Mouse (Mus musculus): ENCODE measurements around the gene Lrrc27.

The Lrrc27 gene

GRCm38 (mm10) chr7:139214596-139215340, 2.0 kb downstream of the Lrrc27 start:
- DNase-seq (ENCODE audit: low read depth, low spot score), result no peak

- no peak for DNase-seq (ENCODE audit: low read depth, low spot score)
Observed at GRCm38 (mm10) chr7:139215516-139215915, 2.7 kb downstream of the Lrrc27 start.

GRCm38 (mm10) chr7:139215946-139216345, 3.2 kb downstream of the Lrrc27 start:
- no peak for DNase-seq (ENCODE audit: low read depth, low spot score)

- no peak for DNase-seq (ENCODE audit: low read depth, low spot score)
Observed at GRCm38 (mm10) chr7:139216464-139216863, 3.7 kb downstream of the Lrrc27 start.

GRCm38 (mm10) chr7:139217046-139217445, 4.3 kb downstream of the Lrrc27 start:
- no peak for DNase-seq (ENCODE audit: low read depth, low spot score)

GRCm38 (mm10) chr7:139218641-139219415, 6.0 kb downstream of the Lrrc27 start:
- no peak for DNase-seq (ENCODE audit: low read depth, low spot score)

GRCm38 (mm10) chr7:139219486-139219885, 6.7 kb downstream of the Lrrc27 start:
- no peak for DNase-seq (ENCODE audit: low read depth, low spot score)

GRCm38 (mm10) chr7:139220303-139220702, 7.5 kb downstream of the Lrrc27 start:
- peak; percentile 61 for DNase-seq (ENCODE audit: low read depth, low spot score)

GRCm38 (mm10) chr7:139221072-139221471, 8.3 kb downstream of the Lrrc27 start:
- DNase-seq (ENCODE audit: low read depth, low spot score), result no peak

- no peak for DNase-seq (ENCODE audit: low read depth, low spot score)
Observed at GRCm38 (mm10) chr7:139221856-139222255, 9.1 kb downstream of the Lrrc27 start.

GRCm38 (mm10) chr7:139222341-139222740, 9.6 kb downstream of the Lrrc27 start:
- no peak for DNase-seq (ENCODE audit: low read depth, low spot score)

- no peak for DNase-seq (ENCODE audit: low read depth, low spot score)
Observed at GRCm38 (mm10) chr7:139224070-139224469, 11.3 kb downstream of the Lrrc27 start.

- no peak for DNase-seq (ENCODE audit: low read depth, low spot score)
Observed at GRCm38 (mm10) chr7:139224725-139225124, 11.9 kb downstream of the Lrrc27 start.

GRCm38 (mm10) chr7:139226416-139226815, 13.6 kb downstream of the Lrrc27 start:
- DNase-seq (ENCODE audit: low read depth, low spot score), result no peak

GRCm38 (mm10) chr7:139228447-139229171, 15.8 kb downstream of the Lrrc27 start:
- DNase-seq (ENCODE audit: low read depth, low spot score), result no peak

- no peak for DNase-seq (ENCODE audit: low read depth, low spot score)
Observed at GRCm38 (mm10) chr7:139229837-139230236, 17.0 kb downstream of the Lrrc27 start.

GRCm38 (mm10) chr7:139230241-139230640, 17.5 kb downstream of the Lrrc27 start:
- no peak for DNase-seq (ENCODE audit: low read depth, low spot score)

GRCm38 (mm10) chr7:139233714-139234113, 20.9 kb downstream of the Lrrc27 start:
- DNase-seq (ENCODE audit: low read depth, low spot score), result peak; percentile 93

GRCm38 (mm10) chr7:139234426-139235188, 21.8 kb downstream of the Lrrc27 start:
- peak; percentile 91 for DNase-seq (ENCODE audit: low read depth, low spot score)

- DNase-seq (ENCODE audit: low read depth, low spot score), result no peak
Observed at GRCm38 (mm10) chr7:139235651-139236358, 23.0 kb downstream of the Lrrc27 start.

GRCm38 (mm10) chr7:139239432-139239831, 26.6 kb downstream of the Lrrc27 start:
- DNase-seq (ENCODE audit: low read depth, low spot score), result no peak

All from ZHBTc4 (cell line).